Mouse (Mus musculus) intestine, postnatal 0 days (tissue): ENCODE measurements around the gene Cer1. TPM values are rescaled to one million over a fixed set of nuclear protein-coding genes. Genes with fewer than 3 reads are reported as not detected.

Source experiments
- ATAC-seq: fragments of 200-750 bp; cut with Nextera tagmentation; 2 replicates; pipeline ENCODE4 v1.8.0; 2017; ENCODE audit warnings: mild to moderate bottlenecking, moderate TSS enrichment, moderate library complexity
- H3K27ac ChIP-seq: fragments of 300-500 bp; sonication (generic); 2 replicates; pipeline ENCODE4 v1.5.1; 2014; ENCODE audit warnings: mild to moderate bottlenecking, low read depth, low read length, moderate library complexity
- H3K27me3 ChIP-seq: fragments of 300-500 bp; sonication (generic); replicated peaks from 2 replicates; pipeline ENCODE4 v1.6.1; 2014; ENCODE audit warnings: low read length, mixed read lengths; ENCODE audit not compliant: control insufficient read depth, insufficient read depth
- H3K36me3 ChIP-seq: fragments of 300-500 bp; sonication (generic); 2 replicates; pipeline ENCODE4 v1.6.1; 2014; ENCODE audit warnings: mild to moderate bottlenecking, moderate library complexity; ENCODE audit not compliant: control insufficient read depth, insufficient read depth
- H3K4me1 ChIP-seq: fragments of 300-500 bp; sonication (generic); replicated peaks from 2 replicates; pipeline ENCODE4 v1.6.1; 2014; ENCODE audit warnings: antibody characterized with exemption, low read length, mixed read lengths; ENCODE audit not compliant: control insufficient read depth, insufficient read depth
- H3K4me2 ChIP-seq: fragments of 300-500 bp; sonication (generic); replicated peaks from 2 replicates; pipeline ENCODE4 v1.6.1; 2014; ENCODE audit warnings: low read depth, mild to moderate bottlenecking, moderate library complexity
- H3K4me3 ChIP-seq: fragments of 300-500 bp; sonication (generic); 2 replicates; pipeline ENCODE4 v1.5.1; 2014; ENCODE audit warnings: low read depth, low read length
- H3K9ac ChIP-seq: fragments of 300-500 bp; sonication (generic); 2 replicates; pipeline ENCODE4 v1.6.1; 2014; ENCODE audit warnings: mild to moderate bottlenecking, low read depth, low read length
- H3K9me3 ChIP-seq: fragments of 300-500 bp; sonication (generic); 2 replicates; pipeline ENCODE4 v1.6.1; 2016; ENCODE audit warnings: mixed run types; ENCODE audit not compliant: control insufficient read depth
- CTCF ChIP-seq: sonication (generic); IDR thresholded peaks from 2 replicates; pipeline ENCODE4 v1.5.1; 2016; ENCODE audit warnings: low read depth, mild to moderate bottlenecking, control low read depth, antibody characterized with exemption, moderate library complexity
- WGBS: fragments of 180-500 bp; shearing (Covaris S2); extraction: QIAGEN DNeasy Blood & Tissue Kit; methylation state at CpG from one replicate; pipeline ENCODE4 v1.1.7; 2014; 5-methylcytosine and 5-hydroxymethylcytosine counted together
- polyA plus RNA-seq: library from polyadenylated mRNA; unstranded; fragments of >200 nt; fragmentation: Nextera tagmentation; extraction: Ambion mirVana; gene quantifications from 2 replicates; pipeline ENCODE4 v1.2.1, GENCODE M21; 2015

Cer1 gene
- polyA plus RNA-seq, 1 experiment from 2014 or later = not detected

- H3K27me3 ChIP-seq = no peaks in the 10 kb centered on the region
- H3K36me3 ChIP-seq = no peaks in the 10 kb centered on the region
- H3K4me3 ChIP-seq = no peak overlapping the region
- peaks cover 4% of the 10 kb centered on the region; the same call in 1 of the 2 replicates for H3K9me3 ChIP-seq
- WGBS = 50% methylated on average over 6 of the region's 6 CpGs
- no peak overlapping the region for H3K9ac ChIP-seq
- TF ChIP-seq CTCF = no peak
- no peak overlapping the region for H3K4me2 ChIP-seq
- no peaks in the 10 kb centered on the region for H3K4me1 ChIP-seq
- no peak for ATAC-seq
- no peak overlapping the region for H3K27ac ChIP-seq
Observed at GRCm38 (mm10) chr4:82870931-82871330, 14.0 kb downstream of the Cer1 start.

- peaks cover 4% of the 10 kb centered on the region; the same call in 1 of the 2 replicates for H3K9me3 ChIP-seq
- no peaks in the 10 kb centered on the region for H3K4me1 ChIP-seq
- no peak overlapping the region for H3K9ac ChIP-seq
- no peak overlapping the region for H3K27ac ChIP-seq
- no peak overlapping the region for H3K4me3 ChIP-seq
- no peak for TF ChIP-seq CTCF
- H3K4me2 ChIP-seq = no peak overlapping the region
- no peaks in the 10 kb centered on the region for H3K36me3 ChIP-seq
- 63% methylated on average over 5 of the region's 5 CpGs for WGBS
- ATAC-seq = peak; percentile 14; the same call in 1 of the 2 replicates
- no peaks in the 10 kb centered on the region for H3K27me3 ChIP-seq
Observed at GRCm38 (mm10) chr4:82867731-82868445, 17.1 kb downstream of the Cer1 start.

- Histone ChIP-seq H3K9me3 (peaks cover 4% of the 10 kb centered on the region; the same call in 1 of the 2 replicates), H3K4me2 (no peak overlapping the region), H3K27me3 (no peaks in the 10 kb centered on the region), H3K9ac (no peak overlapping the region), H3K27ac (no peak overlapping the region), H3K4me1 (no peaks in the 10 kb centered on the region), H3K4me3 (no peak overlapping the region), H3K36me3 (no peaks in the 10 kb centered on the region)
- no peak for ATAC-seq
- WGBS = 56% methylated on average over 4 of the region's 4 CpGs
- no peak for TF ChIP-seq CTCF
Observed at GRCm38 (mm10) chr4:82867111-82867510, 17.8 kb downstream of the Cer1 start.

- H3K27ac ChIP-seq = no peak overlapping the region
- H3K4me1 ChIP-seq = no peaks in the 10 kb centered on the region
- no peak overlapping the region for H3K9ac ChIP-seq
- H3K27me3 ChIP-seq = no peaks in the 10 kb centered on the region
- H3K4me3 ChIP-seq = no peak overlapping the region
- peaks cover under 1% of the 10 kb centered on the region; the same call in 1 of the 2 replicates for H3K9me3 ChIP-seq
- no peak overlapping the region; the same call in 1 of the 2 replicates for H3K4me2 ChIP-seq
- H3K36me3 ChIP-seq = no peaks in the 10 kb centered on the region
- WGBS = 47% methylated on average over 8 of the region's 8 CpGs
- peak; percentile 73 for ATAC-seq
- TF ChIP-seq CTCF = no peak
Observed at GRCm38 (mm10) chr4:82864974-82865699, 19.8 kb downstream of the Cer1 start.

GRCm38 (mm10) chr4:82863316-82863715 is 21.6 kb downstream of the Cer1 start:
- Histone ChIP-seq H3K4me3 (no peak overlapping the region), H3K4me1 (0 out of 2 replicates have a peak, but pooled peaks cover 3% of the 10 kb centered on the region), H3K36me3 (no peaks in the 10 kb centered on the region), H3K9me3 (no peaks in the 10 kb centered on the region), H3K27me3 (no peaks in the 10 kb centered on the region), H3K9ac (no peak overlapping the region), H3K27ac (no peak overlapping the region), H3K4me2 (no peak overlapping the region)
- WGBS = 91% methylated on average over 8 of the region's 8 CpGs
- TF ChIP-seq CTCF = no peak
- no peak for ATAC-seq

- no peaks in the 10 kb centered on the region for H3K9me3 ChIP-seq
- no peak overlapping the region for H3K4me2 ChIP-seq
- ATAC-seq = no peak
- H3K36me3 ChIP-seq = no peaks in the 10 kb centered on the region
- 0 out of 2 replicates have a peak, but pooled peaks cover 3% of the 10 kb centered on the region for H3K4me1 ChIP-seq
- H3K27me3 ChIP-seq = no peaks in the 10 kb centered on the region
- no peak for TF ChIP-seq CTCF
- no peak overlapping the region for H3K27ac ChIP-seq
- no peak overlapping the region for H3K4me3 ChIP-seq
- WGBS = 93% methylated on average over 2 of the region's 2 CpGs
- no peak overlapping the region for H3K9ac ChIP-seq
Observed at GRCm38 (mm10) chr4:82861451-82861850, 23.5 kb downstream of the Cer1 start.
